ENCODE assay signal across 8 mouse cellular contexts in genomic region chr10:79989870-79990269, GRCm38 (mm10). TPM values are rescaled to one million over a fixed set of nuclear protein-coding genes. Genes with fewer than 3 reads are reported as not detected.
DNase-seq lines count a peak whose midpoint lies in the region; ATAC-seq lines count a peak whose summit lies in the region.

No protein-coding gene starts in this region.

- H3K27me3 ChIP-seq in heart, embryonic 10.5 days (ENCODE audit: insufficient read depth, poor library complexity, severe bottlenecking): no peaks in the 10 kb centered on the region
- H3K27me3 ChIP-seq in midbrain, embryonic 13.5 days: peaks cover 47% of the 10 kb centered on the region

- intact Hi-C loops in heart, postnatal 10 days (cut with DNase I): loop anchor here (2.0 to 5.0 kb wide), 4 partner anchors 45 to 152 kb away; partner anchors contain the start of genes Cbarp and Stk11

- peak overlapping the region; percentile 56 for H3K4me2 ChIP-seq in midbrain, embryonic 13.5 days (replicated peaks)

- WGBS in heart, embryonic 10.5 days: 13% methylated on average over 15 of the region's 15 CpGs
- WGBS in midbrain, embryonic 13.5 days: 19% methylated on average over 15 of the region's 15 CpGs

- H3K9ac ChIP-seq in midbrain, embryonic 13.5 days (replicated peaks): no peak overlapping the region; the same call in 1 of the 2 replicates

- peaks cover 61% of the 10 kb centered on the region for H3K4me1 ChIP-seq in heart, embryonic 10.5 days
- peaks cover 20% of the 10 kb centered on the region for H3K4me1 ChIP-seq in midbrain, embryonic 13.5 days (replicated peaks)

- peak overlapping the region; percentile 86 for H3K4me3 ChIP-seq in heart, embryonic 10.5 days
- H3K4me3 ChIP-seq in midbrain, embryonic 13.5 days (replicated peaks): no peak overlapping the region; the same call in 1 of the 2 replicates

- 0 out of 2 replicates have a peak, but pooled peaks cover 3% of the 10 kb centered on the region for H3K9me3 ChIP-seq in heart, embryonic 10.5 days
- H3K9me3 ChIP-seq in midbrain, embryonic 13.5 days: no peaks in the 10 kb centered on the region

- peak overlapping the region; percentile 98 for H3K27ac ChIP-seq in heart, embryonic 10.5 days
- no peak overlapping the region for H3K27ac ChIP-seq in midbrain, embryonic 13.5 days

- no peak for DNase-seq in heart, embryonic 10.5 days (ENCODE audit: low spot score)
- DNase-seq in heart, postnatal 10 days: no peak
- peak; percentile 66 for DNase-seq in embryo, embryonic 9.5 days (ENCODE audit: extremely low spot score)
- peak; percentile 61 to 77 for DNase-seq in kidney, postnatal 4 days
- no peak for DNase-seq in adipocyte (ENCODE audit: low spot score)
- no peak for DNase-seq in thymus, postnatal 0 days (ENCODE audit: low spot score)
- DNase-seq in adrenal gland, postnatal 4 days (ENCODE audit: low spot score in 2 of 2): no peak

- H3K36me3 ChIP-seq in heart, embryonic 10.5 days: peaks cover 48% of the 10 kb centered on the region
- H3K36me3 ChIP-seq in midbrain, embryonic 13.5 days: no peaks in the 10 kb centered on the region; the same call in 1 of the 2 replicates

- ATAC-seq in midbrain, embryonic 13.5 days: no peak

RNA-seq across cellular contexts. Expression of gene Cnn2, which starts 1.5 kb away (rescaled TPM):
- polyA plus RNA-seq in heart, embryonic 10.5 days (2016; fragmentation: Nextera tagmentation; extraction: Ambion mirVana): 408 and 456 TPM in 2 replicates
- total RNA-seq in heart, postnatal 10 days (2021): 10 to 100 TPM; 60.3 to 65.6 TPM
- 29.5 and 37.1 TPM in 2 replicates for polyA plus RNA-seq in midbrain, embryonic 13.5 days (2015; fragmentation: Nextera tagmentation; extraction: Ambion mirVana)
- 137 and 152 TPM in 2 replicates for polyA plus RNA-seq in thymus, postnatal 0 days (2015; fragmentation: Nextera tagmentation; extraction: Ambion mirVana)
- 10 to 100 TPM; 40.9 to 48.7 TPM for total RNA-seq in adrenal gland, postnatal 4 days (2021)

RNA-seq across cellular contexts. Expression of gene Tmem259, which starts 5.7 kb away (rescaled TPM):
- 12.7 and 16.4 TPM in 2 replicates for polyA plus RNA-seq in heart, embryonic 10.5 days (2016; fragmentation: Nextera tagmentation; extraction: Ambion mirVana)
- 100 to 1,000 TPM; 126 to 132 TPM for total RNA-seq in heart, postnatal 10 days (2021)
- 13.7 and 16.7 TPM in 2 replicates for polyA plus RNA-seq in midbrain, embryonic 13.5 days (2015; fragmentation: Nextera tagmentation; extraction: Ambion mirVana)
- 19.4 and 25.8 TPM in 2 replicates for polyA plus RNA-seq in thymus, postnatal 0 days (2015; fragmentation: Nextera tagmentation; extraction: Ambion mirVana)
- 100 to 1,000 TPM; 146 to 147 TPM for total RNA-seq in adrenal gland, postnatal 4 days (2021)

RNA-seq across cellular contexts. Expression of gene Abca7, which starts 6.4 kb away (rescaled TPM):
- 2.8 and 4.1 TPM in 2 replicates for polyA plus RNA-seq in heart, embryonic 10.5 days (2016; fragmentation: Nextera tagmentation; extraction: Ambion mirVana)
- 1 to 10 TPM; 7.8 to 8.2 TPM for total RNA-seq in heart, postnatal 10 days (2021)
- 5.4 and 5.8 TPM in 2 replicates for polyA plus RNA-seq in midbrain, embryonic 13.5 days (2015; fragmentation: Nextera tagmentation; extraction: Ambion mirVana)
- polyA plus RNA-seq in thymus, postnatal 0 days (2015; fragmentation: Nextera tagmentation; extraction: Ambion mirVana): 5.2 and 5.8 TPM in 2 replicates
- total RNA-seq in adrenal gland, postnatal 4 days (2021): 10 to 100 TPM; 21.9 to 23.0 TPM

RNA-seq across cellular contexts. Expression of gene Grin3b, which starts 19.4 kb away (rescaled TPM):
- polyA plus RNA-seq in heart, embryonic 10.5 days (2016; fragmentation: Nextera tagmentation; extraction: Ambion mirVana): 0.30 and 0.34 TPM in 2 replicates
- total RNA-seq in heart, postnatal 10 days (2021): not detected
- polyA plus RNA-seq in midbrain, embryonic 13.5 days (2015; fragmentation: Nextera tagmentation; extraction: Ambion mirVana): 0.24 and 0.57 TPM in 2 replicates
- polyA plus RNA-seq in thymus, postnatal 0 days (2015; fragmentation: Nextera tagmentation; extraction: Ambion mirVana): 0.09 and 0.20 TPM in 2 replicates
- total RNA-seq in adrenal gland, postnatal 4 days (2021): under 1 TPM; 0.25 to 0.39 TPM

RNA-seq across cellular contexts. Expression of gene Arhgap45, which starts 26.6 kb away (rescaled TPM):
- 12.0 and 16.7 TPM in 2 replicates for polyA plus RNA-seq in heart, embryonic 10.5 days (2016; fragmentation: Nextera tagmentation; extraction: Ambion mirVana)
- 1 to 10 TPM; 5.0 to 6.1 TPM for total RNA-seq in heart, postnatal 10 days (2021)
- polyA plus RNA-seq in midbrain, embryonic 13.5 days (2015; fragmentation: Nextera tagmentation; extraction: Ambion mirVana): 1.5 and 1.6 TPM in 2 replicates
- polyA plus RNA-seq in thymus, postnatal 0 days (2015; fragmentation: Nextera tagmentation; extraction: Ambion mirVana): 179 and 206 TPM in 2 replicates
- total RNA-seq in adrenal gland, postnatal 4 days (2021): 1 to 10 TPM; 7.1 to 8.5 TPM

Comparison
In these comparisons a context has a peak if more than half of its experiments do, and no peak if none do; other contexts are left out.
1. DNase-seq: peak in embryo, embryonic 9.5 days (single experiment) and kidney, postnatal 4 days (2 of 2); none in heart, embryonic 10.5 days (single experiment), heart, postnatal 10 days (0 of 2), adipocyte (single experiment), thymus, postnatal 0 days (single experiment) and adrenal gland, postnatal 4 days (0 of 2).